9 mouse cellular contexts compared by ENCODE assay signal in the genomic region with DNA sequence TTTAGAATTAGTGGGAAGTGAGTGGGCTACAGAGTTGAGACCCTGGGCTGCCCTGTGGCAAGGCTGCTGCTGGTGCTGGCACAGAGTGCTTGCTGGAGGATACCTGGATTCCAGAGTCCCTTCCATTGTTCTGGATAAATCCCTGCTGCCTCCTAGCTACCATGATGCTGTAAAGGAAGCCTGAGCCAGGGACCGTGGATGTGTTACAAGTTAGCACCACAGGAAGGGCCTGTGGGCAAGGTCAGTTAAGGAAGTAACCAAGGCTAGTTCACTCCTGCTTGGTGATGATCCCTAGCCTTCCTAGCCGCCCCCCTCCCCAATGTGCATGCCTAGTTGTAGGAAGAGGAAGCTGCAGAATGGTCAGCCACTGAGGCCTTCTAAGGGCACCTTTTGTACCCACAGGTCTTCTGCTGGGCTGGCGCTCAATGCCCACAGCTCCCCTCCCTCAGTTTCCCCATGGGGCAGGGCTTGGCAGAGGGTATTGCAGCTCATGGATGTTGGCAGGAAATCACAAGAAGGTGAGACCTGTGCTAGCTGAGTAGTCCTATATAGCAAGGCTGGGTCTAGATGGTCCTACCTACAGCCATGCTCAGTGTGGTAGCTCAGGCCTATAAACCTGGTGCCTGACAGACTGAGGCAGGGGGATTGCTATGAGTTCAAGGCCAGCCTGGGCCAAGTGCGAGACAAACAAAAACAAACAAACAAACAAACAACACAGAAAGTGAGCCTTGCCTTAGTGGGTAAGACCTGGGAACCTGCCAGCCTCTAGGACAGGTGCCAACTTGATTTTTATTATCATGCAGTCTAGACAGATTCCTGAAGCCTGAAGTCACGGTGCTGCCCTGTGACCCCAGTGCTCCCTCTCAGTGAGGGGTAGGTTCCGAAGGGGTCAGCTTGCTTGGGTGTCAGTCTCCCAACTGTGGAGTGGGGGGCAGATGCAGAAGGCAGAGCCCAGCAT. TPM values are rescaled to one million over a fixed set of nuclear protein-coding genes. Genes with fewer than 3 reads are reported as not detected.
A peak's percentile ranks its signal among the peaks of the same experiment; 100 is the strongest.
DNase-seq lines count a peak whose midpoint lies in the region; ATAC-seq and TF ChIP-seq lines count a peak whose summit lies in the region.
"Had no signal": no experiment of that assay in that cellular context is flagged by ENCODE, and none has a peak within 500 bp of the region (broad histone marks: within the 10 kb centered on the region; RNA-seq: fewer than 3 reads in every experiment).

No protein-coding gene starts in this region.

- DNase-seq in left cerebral cortex, adult 2 months (ENCODE audit: extremely low spot score in 1 of 2, low spot score in 2 of 2) = no peak
- DNase-seq in left cerebral cortex, adult 9 months (ENCODE audit: low spot score in 2 of 2) = no peak
- peak; percentile 14 for DNase-seq in embryonic facial prominence, embryonic 10.5 days (ENCODE audit: low spot score)
- no peak for DNase-seq in right cerebral cortex, postnatal 25 days
- no peak for DNase-seq in cerebellum, postnatal 4 days (ENCODE audit: low spot score in 2 of 2)
- DNase-seq in lung, adult 18-20 months = no peak

- H3K9me3 ChIP-seq in embryonic facial prominence, embryonic 10.5 days = no peaks in the 10 kb centered on the region
- no peaks in the 10 kb centered on the region for H3K9me3 ChIP-seq in hindbrain, embryonic 15.5 days
- H3K9me3 ChIP-seq in neural tube, embryonic 13.5 days = no peaks in the 10 kb centered on the region
- H3K9me3 ChIP-seq: heart, embryonic 13.5 days had no signal

- no peaks in the 10 kb centered on the region for H3K36me3 ChIP-seq in embryonic facial prominence, embryonic 10.5 days (replicated peaks)
- H3K36me3 ChIP-seq in hindbrain, embryonic 15.5 days = no peaks in the 10 kb centered on the region
- peaks cover 2% of the 10 kb centered on the region; the same call in 1 of the 2 replicates for H3K36me3 ChIP-seq in neural tube, embryonic 13.5 days
- H3K36me3 ChIP-seq: heart, embryonic 13.5 days had no signal

- intact Hi-C loops in left cerebral cortex, adult 2 months (cut with DNase I) = no loop called here

- no peak for ATAC-seq in hindbrain, embryonic 15.5 days (ENCODE audit: low FRiP score, low read depth)
- no peak for ATAC-seq in neural tube, embryonic 13.5 days (ENCODE audit: low read depth)

- H3K4me2 ChIP-seq in hindbrain, embryonic 15.5 days = peak overlapping the region; percentile 66
- peak overlapping the region; percentile 79 for H3K4me2 ChIP-seq in neural tube, embryonic 13.5 days
- H3K4me2 ChIP-seq: heart, embryonic 13.5 days had no signal

- peak overlapping the region; percentile 6 for H3K4me3 ChIP-seq in left cerebral cortex, adult 2 months
- peak overlapping the region; percentile 55 for H3K4me3 ChIP-seq in embryonic facial prominence, embryonic 10.5 days
- H3K4me3 ChIP-seq in hindbrain, embryonic 15.5 days = peak overlapping the region; percentile 44
- peak overlapping the region; percentile 62 for H3K4me3 ChIP-seq in neural tube, embryonic 13.5 days
- H3K4me3 ChIP-seq: heart, embryonic 13.5 days had no signal

- peaks cover 4% of the 10 kb centered on the region; the same call in 1 of the 2 replicates for H3K27me3 ChIP-seq in embryonic facial prominence, embryonic 10.5 days (replicated peaks; ENCODE audit: low read depth, poor library complexity, severe bottlenecking)
- no peaks in the 10 kb centered on the region for H3K27me3 ChIP-seq in hindbrain, embryonic 15.5 days
- H3K27me3 ChIP-seq in neural tube, embryonic 13.5 days = no peaks in the 10 kb centered on the region

- no peak for TF ChIP-seq CTCF in left cerebral cortex, adult 2 months (IDR thresholded peaks at IDR 0.05)

- H3K27ac ChIP-seq in left cerebral cortex, adult 2 months = peak overlapping the region; percentile 85
- peak overlapping the region; percentile 90 for H3K27ac ChIP-seq in embryonic facial prominence, embryonic 10.5 days (replicated peaks)
- peak overlapping the region; percentile 93 for H3K27ac ChIP-seq in hindbrain, embryonic 15.5 days (replicated peaks)
- peak overlapping the region; percentile 98 for H3K27ac ChIP-seq in neural tube, embryonic 13.5 days (replicated peaks)
- H3K27ac ChIP-seq: heart, embryonic 13.5 days had no signal

- WGBS in embryonic facial prominence, embryonic 10.5 days = 57% methylated on average over 6 of the region's 6 CpGs
- 28% methylated on average over 6 of the region's 6 CpGs for WGBS in hindbrain, embryonic 15.5 days
- WGBS in neural tube, embryonic 13.5 days = 46% methylated on average over 6 of the region's 6 CpGs

- H3K4me1 ChIP-seq in embryonic facial prominence, embryonic 10.5 days = peaks cover 99% of the 10 kb centered on the region
- H3K4me1 ChIP-seq in hindbrain, embryonic 15.5 days (replicated peaks) = peaks cover 99% of the 10 kb centered on the region
- H3K4me1 ChIP-seq in neural tube, embryonic 13.5 days (replicated peaks) = peaks cover 98% of the 10 kb centered on the region

- peak overlapping the region; percentile 70 for H3K9ac ChIP-seq in hindbrain, embryonic 15.5 days
- H3K9ac ChIP-seq in neural tube, embryonic 13.5 days = peak overlapping the region; percentile 97
- H3K9ac ChIP-seq: heart, embryonic 13.5 days had no signal

RNA-seq across cellular contexts. Expression of a gene that starts 20.3 kb away (rescaled TPM):
- total RNA-seq in left cerebral cortex, adult 2 months (2021) = under 1 TPM; 0.23 to 0.32 TPM
- polyA plus RNA-seq in embryonic facial prominence, embryonic 10.5 days (2016; fragmentation: Nextera tagmentation; extraction: Ambion mirVana) = 3.1 and 3.5 TPM in 2 replicates
- 0.79 and 0.95 TPM in 2 replicates for polyA plus RNA-seq in hindbrain, embryonic 15.5 days (2015; fragmentation: Nextera tagmentation; extraction: Ambion mirVana)
- polyA plus RNA-seq in neural tube, embryonic 13.5 days (2015; fragmentation: Nextera tagmentation; extraction: Ambion mirVana) = 1.4 and 1.5 TPM in 2 replicates

RNA-seq across cellular contexts. Expression of a gene that starts 22.6 kb away (rescaled TPM):
- total RNA-seq in left cerebral cortex, adult 2 months (2021) = 10 to 100 TPM; 77.6 to 86.8 TPM
- polyA plus RNA-seq in embryonic facial prominence, embryonic 10.5 days (2016; fragmentation: Nextera tagmentation; extraction: Ambion mirVana) = 32.9 and 38.2 TPM in 2 replicates
- polyA plus RNA-seq in hindbrain, embryonic 15.5 days (2015; fragmentation: Nextera tagmentation; extraction: Ambion mirVana) = 116 and 122 TPM in 2 replicates
- 160 and 168 TPM in 2 replicates for polyA plus RNA-seq in neural tube, embryonic 13.5 days (2015; fragmentation: Nextera tagmentation; extraction: Ambion mirVana)

RNA-seq across cellular contexts. Expression of a gene that starts 57.7 kb away (rescaled TPM):
- 1 to 10 TPM in 1 of 2 experiments, under 1 TPM in 1; 0.75 to 1.1 TPM for total RNA-seq in left cerebral cortex, adult 2 months (2021)
- 0.10 and 0.15 TPM in 2 replicates for polyA plus RNA-seq in embryonic facial prominence, embryonic 10.5 days (2016; fragmentation: Nextera tagmentation; extraction: Ambion mirVana)
- 2.1 and 2.4 TPM in 2 replicates for polyA plus RNA-seq in hindbrain, embryonic 15.5 days (2015; fragmentation: Nextera tagmentation; extraction: Ambion mirVana)
- polyA plus RNA-seq in neural tube, embryonic 13.5 days (2015; fragmentation: Nextera tagmentation; extraction: Ambion mirVana) = 0.18 and 0.26 TPM in 2 replicates
- polyA plus RNA-seq: heart, embryonic 13.5 days had no signal

Comparison
In these comparisons a context has a peak if more than half of its experiments do, and no peak if none do; other contexts are left out.
1. H3K4me3 ChIP-seq: peak in every context shown above with its lines; median percentile 62 in neural tube, embryonic 13.5 days; 55 in embryonic facial prominence, embryonic 10.5 days; 44 in hindbrain, embryonic 15.5 days; 6 in left cerebral cortex, adult 2 months.